Mouse (Mus musculus) midbrain, embryonic 10.5 days (tissue): ENCODE results near the gene Slc48a1. TPM values are rescaled to one million over a fixed set of nuclear protein-coding genes. Genes with fewer than 3 reads are reported as not detected.

Experiments
- DNase-seq: peaks from one replicate; pipeline ENCODE4 v3.0.0-alpha.2; 2017; ENCODE audit warnings: low spot score
- H3K27ac ChIP-seq: fragments of 300-500 bp; sonication (generic); replicated peaks from 2 replicates; pipeline ENCODE4 v1.5.1; 2016; ENCODE audit warnings: mild to moderate bottlenecking
- H3K27me3 ChIP-seq: fragments of 300-500 bp; sonication (generic); 2 replicates; pipeline ENCODE4 v1.6.1; 2016; ENCODE audit warnings: low read depth, mild to moderate bottlenecking; ENCODE audit not compliant: poor library complexity, severe bottlenecking
- H3K36me3 ChIP-seq: fragments of 300-500 bp; sonication (generic); 2 replicates; pipeline ENCODE4 v1.6.1; 2016; ENCODE audit warnings: mild to moderate bottlenecking, moderate library complexity
- H3K4me1 ChIP-seq: fragments of 300-500 bp; sonication (generic); 2 replicates; pipeline ENCODE4 v1.6.1; 2016
- H3K4me3 ChIP-seq: fragments of 300-500 bp; sonication (generic); 2 replicates; pipeline ENCODE4 v1.5.1; 2016; ENCODE audit warnings: mild to moderate bottlenecking, moderate library complexity
- H3K9me3 ChIP-seq: fragments of 300-500 bp; sonication (generic); replicated peaks from 2 replicates; pipeline ENCODE4 v1.6.1; 2016; ENCODE audit warnings: mild to moderate bottlenecking
- WGBS: fragments of 180-500 bp; shearing (Covaris S2); methylation state at CpG from one replicate; pipeline ENCODE4 v1.1.7; 2016; 5-methylcytosine and 5-hydroxymethylcytosine counted together
- polyA plus RNA-seq: library from polyadenylated mRNA; unstranded; fragments of >200 nt; fragmentation: Nextera tagmentation; extraction: Ambion mirVana; gene quantifications from 2 replicates; pipeline ENCODE4 v1.2.1, GENCODE M21; 2016

Gene Slc48a1
- polyA plus RNA-seq, 1 experiment from 2014 or later, result 30.5 TPM

GRCm38 (mm10) chr15:97773108-97773507 is 5.2 kb upstream of the Slc48a1 start:
- 23% methylated on average over 5 of the region's 5 CpGs for WGBS
- Histone ChIP-seq H3K4me3 (no peak overlapping the region), H3K9me3 (no peaks in the 10 kb centered on the region), H3K27me3 (peaks cover 60% of the 10 kb centered on the region), H3K36me3 (no peaks in the 10 kb centered on the region), H3K27ac (peak overlapping the region; percentile 49), H3K4me1 (peaks cover 28% of the 10 kb centered on the region)
- no peak for DNase-seq

GRCm38 (mm10) chr15:97773961-97774370 is 4.4 kb upstream of the Slc48a1 start:
- Histone ChIP-seq H3K4me3 (no peak overlapping the region), H3K27me3 (peaks cover 51% of the 10 kb centered on the region), H3K36me3 (no peaks in the 10 kb centered on the region), H3K27ac (peak overlapping the region; percentile 46; the same call in 1 of the 2 replicates), H3K4me1 (peaks cover 23% of the 10 kb centered on the region), H3K9me3 (no peaks in the 10 kb centered on the region)
- no peak for DNase-seq
- 82% methylated on average over 5 of the region's 5 CpGs for WGBS

- H3K9me3 ChIP-seq, result no peaks in the 10 kb centered on the region
- H3K27me3 ChIP-seq, result peaks cover 38% of the 10 kb centered on the region
- no peak overlapping the region for H3K27ac ChIP-seq
- DNase-seq, result peak; percentile 64
- peaks cover 23% of the 10 kb centered on the region for H3K4me1 ChIP-seq
- H3K4me3 ChIP-seq, result no peak overlapping the region
- H3K36me3 ChIP-seq, result no peaks in the 10 kb centered on the region
- WGBS, result 10% methylated on average over 8 of the region's 8 CpGs
Observed at GRCm38 (mm10) chr15:97776514-97776913, 1.8 kb upstream of the Slc48a1 start.

- Histone ChIP-seq H3K4me1 (peaks cover 25% of the 10 kb centered on the region), H3K27ac (no peak overlapping the region), H3K36me3 (no peaks in the 10 kb centered on the region), H3K27me3 (peaks cover 41% of the 10 kb centered on the region), H3K4me3 (no peak overlapping the region), H3K9me3 (no peaks in the 10 kb centered on the region)
- no peak for DNase-seq
- WGBS, result 83% methylated on average over 6 of the region's 6 CpGs
Observed at GRCm38 (mm10) chr15:97776919-97777318, 1.4 kb upstream of the Slc48a1 start.

GRCm38 (mm10) chr15:97779576-97779975 is 1.3 kb downstream of the Slc48a1 start:
- H3K4me1 ChIP-seq, result peaks cover 28% of the 10 kb centered on the region
- no peak overlapping the region for H3K27ac ChIP-seq
- no peak for DNase-seq
- no peaks in the 10 kb centered on the region for H3K36me3 ChIP-seq
- no peaks in the 10 kb centered on the region for H3K9me3 ChIP-seq
- H3K27me3 ChIP-seq, result peaks cover 49% of the 10 kb centered on the region
- 89% methylated on average over 1 of the region's 1 CpGs for WGBS
- no peak overlapping the region for H3K4me3 ChIP-seq

- Histone ChIP-seq H3K9me3 (no peaks in the 10 kb centered on the region), H3K4me3 (no peak overlapping the region), H3K4me1 (peaks cover 29% of the 10 kb centered on the region), H3K36me3 (no peaks in the 10 kb centered on the region), H3K27me3 (peaks cover 45% of the 10 kb centered on the region), H3K27ac (no peak overlapping the region)
- no peak for DNase-seq
- WGBS, result 81% methylated on average over 12 of the region's 12 CpGs
Observed at GRCm38 (mm10) chr15:97780611-97781031, 2.3 kb downstream of the Slc48a1 start.

GRCm38 (mm10) chr15:97781961-97782748 is 3.8 kb downstream of the Slc48a1 start:
- WGBS, result 7% methylated on average over 24 of the region's 24 CpGs

GRCm38 (mm10) chr15:97782749-97783105 is 4.4 kb downstream of the Slc48a1 start:
- no peaks in the 10 kb centered on the region for H3K36me3 ChIP-seq
- 4% methylated on average over 9 of the region's 9 CpGs for WGBS
- peaks cover 40% of the 10 kb centered on the region for H3K27me3 ChIP-seq
- DNase-seq, result peak; percentile 79
- no peaks in the 10 kb centered on the region for H3K9me3 ChIP-seq
- no peak overlapping the region for H3K27ac ChIP-seq
- peak overlapping the region; percentile 38 for H3K4me3 ChIP-seq
- H3K4me1 ChIP-seq, result peaks cover 40% of the 10 kb centered on the region

More at GRCm38 (mm10) chr15:97781961-97782748, 3.8 kb downstream of the Slc48a1 start:
- Histone ChIP-seq H3K4me1 (peaks cover 34% of the 10 kb centered on the region), H3K27me3 (peaks cover 40% of the 10 kb centered on the region), H3K36me3 (no peaks in the 10 kb centered on the region), H3K9me3 (no peaks in the 10 kb centered on the region), H3K4me3 (peak overlapping the region; percentile 38), H3K27ac (no peak overlapping the region)
- DNase-seq, result peak; percentile 48

GRCm38 (mm10) chr15:97784092-97784559 is 5.8 kb downstream of the Slc48a1 start:
- Histone ChIP-seq H3K27me3 (peaks cover 40% of the 10 kb centered on the region), H3K4me1 (peaks cover 44% of the 10 kb centered on the region), H3K27ac (peak overlapping the region; percentile 91), H3K9me3 (no peaks in the 10 kb centered on the region), H3K36me3 (no peaks in the 10 kb centered on the region), H3K4me3 (peak overlapping the region; percentile 94)
- DNase-seq, result peak; percentile 91
- 5% methylated on average over 39 of the region's 39 CpGs for WGBS

- Histone ChIP-seq H3K36me3 (0 out of 2 replicates have a peak, but pooled peaks cover 2% of the 10 kb centered on the region), H3K4me1 (peaks cover 44% of the 10 kb centered on the region), H3K27ac (peak overlapping the region; percentile 91), H3K4me3 (peak overlapping the region; percentile 94), H3K27me3 (peaks cover 40% of the 10 kb centered on the region), H3K9me3 (no peaks in the 10 kb centered on the region)
- 6% methylated on average over 45 of the region's 45 CpGs for WGBS
- no peak for DNase-seq
Observed at GRCm38 (mm10) chr15:97784561-97785161, 6.3 kb downstream of the Slc48a1 start.

GRCm38 (mm10) chr15:97785731-97786411 is 7.6 kb downstream of the Slc48a1 start:
- Histone ChIP-seq H3K4me1 (peaks cover 44% of the 10 kb centered on the region), H3K4me3 (peak overlapping the region; percentile 7; the same call in 1 of the 2 replicates)

GRCm38 (mm10) chr15:97786412-97787112 is 8.2 kb downstream of the Slc48a1 start:
- 86% methylated on average over 10 of the region's 10 CpGs for WGBS
- Histone ChIP-seq H3K36me3 (peaks cover 12% of the 10 kb centered on the region), H3K27ac (0 out of 2 replicates have a peak overlapping the region, but pooled peaks have one; percentile 42), H3K27me3 (peaks cover 27% of the 10 kb centered on the region), H3K4me1 (peaks cover 44% of the 10 kb centered on the region), H3K9me3 (no peaks in the 10 kb centered on the region), H3K4me3 (no peak overlapping the region; the same call in 1 of the 2 replicates)
- DNase-seq, result no peak

More at GRCm38 (mm10) chr15:97785731-97786411, 7.6 kb downstream of the Slc48a1 start:
- DNase-seq, result no peak
- no peaks in the 10 kb centered on the region for H3K9me3 ChIP-seq
- H3K27ac ChIP-seq, result no peak overlapping the region
- WGBS, result 80% methylated on average over 9 of the region's 9 CpGs
- peaks cover 5% of the 10 kb centered on the region for H3K36me3 ChIP-seq
- H3K27me3 ChIP-seq, result peaks cover 34% of the 10 kb centered on the region
